Mouse (Mus musculus) stomach, embryonic 16.5 days (tissue): ENCODE results near the gene Fbxw8. TPM values are rescaled to one million over a fixed set of nuclear protein-coding genes. Genes with fewer than 3 reads are reported as not detected.
A peak's percentile ranks its signal among the peaks of the same experiment; 100 is the strongest.

Source experiments
- ATAC-seq: fragments of 200-750 bp; cut with Nextera tagmentation; 2 replicates; pipeline ENCODE4 v1.8.0; 2017; ENCODE audit warnings: moderate number of reproducible peaks, moderate TSS enrichment; ENCODE audit not compliant: insufficient read depth, low FRiP score
- H3K27ac ChIP-seq: fragments of 300-500 bp; sonication (generic); 2 replicates; pipeline ENCODE4 v1.5.1; 2014; ENCODE audit warnings: low read length
- H3K27me3 ChIP-seq: fragments of 300-500 bp; sonication (generic); 2 replicates; pipeline ENCODE4 v1.6.1; 2014; ENCODE audit warnings: low read length, control low read depth, mixed read lengths; ENCODE audit not compliant: control insufficient read depth, insufficient read depth
- H3K36me3 ChIP-seq: fragments of 300-500 bp; sonication (generic); 2 replicates; pipeline ENCODE4 v1.6.1; 2014; ENCODE audit warnings: low read length; ENCODE audit not compliant: control insufficient read depth, insufficient read depth
- H3K4me1 ChIP-seq: fragments of 300-500 bp; sonication (generic); 2 replicates; pipeline ENCODE4 v1.6.1; 2014; ENCODE audit warnings: low read length, control low read depth, mixed read lengths; ENCODE audit not compliant: control insufficient read depth, insufficient read depth
- H3K4me2 ChIP-seq: fragments of 300-500 bp; sonication (generic); 2 replicates; pipeline ENCODE4 v1.6.1; 2014; ENCODE audit warnings: low read depth, low read length, mixed read lengths
- H3K4me3 ChIP-seq: fragments of 300-500 bp; sonication (generic); replicated peaks from 2 replicates; pipeline ENCODE4 v1.5.1; 2014; ENCODE audit warnings: mild to moderate bottlenecking, low read length
- H3K9ac ChIP-seq: fragments of 300-500 bp; sonication (generic); 2 replicates; pipeline ENCODE4 v1.6.1; 2014; ENCODE audit warnings: low read length
- H3K9me3 ChIP-seq: fragments of 300-500 bp; sonication (generic); replicated peaks from 2 replicates; pipeline ENCODE4 v1.6.1; 2016; ENCODE audit warnings: low read length, control low read depth; ENCODE audit not compliant: control insufficient read depth
- WGBS: fragments of 180-500 bp; shearing (Covaris S2); extraction: QIAGEN DNeasy Blood & Tissue Kit; methylation state at CpG from one replicate; pipeline ENCODE4 v1.1.7; 2014; 5-methylcytosine and 5-hydroxymethylcytosine counted together
- polyA plus RNA-seq: library from polyadenylated mRNA; unstranded; fragments of >200 nt; fragmentation: Nextera tagmentation; extraction: Ambion mirVana; gene quantifications from 2 replicates; pipeline ENCODE4 v1.2.1, GENCODE M21; 2015

Fbxw8 gene
- polyA plus RNA-seq, 1 experiment from 2014 or later = 16.5 TPM

DNA sequence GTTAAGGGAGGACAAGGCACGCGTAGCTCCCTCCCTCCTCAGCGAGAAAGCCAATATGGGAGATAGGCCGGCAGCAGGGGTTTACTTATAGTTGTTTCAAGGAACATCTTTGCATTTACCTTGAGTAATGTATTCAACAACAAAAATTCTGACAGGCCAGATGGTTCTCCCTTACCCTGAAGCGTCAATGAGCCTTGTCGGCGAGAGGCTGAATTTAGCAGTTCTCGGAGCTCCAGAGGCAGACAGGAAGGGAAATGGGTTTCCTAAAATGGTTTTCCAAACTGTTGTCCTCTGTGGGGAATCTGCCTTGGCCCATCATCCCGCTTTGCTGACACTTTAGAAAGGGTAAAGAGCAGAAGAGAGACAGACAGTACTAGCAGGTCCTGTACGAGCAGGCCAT lies 48.6 kb downstream of the Fbxw8 start:
- Histone ChIP-seq H3K27ac (no peak overlapping the region), H3K4me3 (no peak overlapping the region), H3K4me1 (no peaks in the 10 kb centered on the region), H3K27me3 (no peaks in the 10 kb centered on the region), H3K4me2 (no peak overlapping the region), H3K36me3 (peaks cover 4% of the 10 kb centered on the region), H3K9ac (no peak overlapping the region), H3K9me3 (no peaks in the 10 kb centered on the region)
- WGBS = 94% methylated on average over 10 of the region's 10 CpGs
- ATAC-seq = no peak

DNA sequence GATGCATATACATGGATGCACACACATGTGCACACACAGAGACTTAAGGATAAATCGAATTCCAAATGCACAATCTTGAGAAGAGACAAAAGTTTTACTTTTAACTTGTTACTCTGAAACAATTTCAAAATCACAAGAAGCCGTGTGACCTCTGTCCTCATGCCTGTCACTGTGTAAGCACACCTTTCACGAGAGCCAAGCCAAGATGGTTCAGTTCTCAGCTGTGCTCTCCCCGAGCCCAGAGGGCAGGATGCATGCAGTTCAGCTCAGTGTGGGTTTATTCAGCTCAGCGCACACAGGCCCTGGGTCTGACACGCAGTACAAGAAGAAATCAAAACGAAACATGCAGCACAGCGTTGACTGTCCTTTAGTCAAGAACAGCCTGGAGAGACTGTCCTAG lies 49.7 kb downstream of the Fbxw8 start:
- Histone ChIP-seq H3K9ac (no peak overlapping the region), H3K9me3 (no peaks in the 10 kb centered on the region), H3K4me2 (no peak overlapping the region), H3K27me3 (no peaks in the 10 kb centered on the region), H3K4me3 (no peak overlapping the region), H3K27ac (no peak overlapping the region), H3K36me3 (peaks cover 4% of the 10 kb centered on the region; the same call in 1 of the 2 replicates), H3K4me1 (no peaks in the 10 kb centered on the region)
- 81% methylated on average over 8 of the region's 8 CpGs for WGBS
- ATAC-seq = no peak

GRCm38 (mm10) chr5:118099870-118100478 lies 55.3 kb downstream of the Fbxw8 start:
- Histone ChIP-seq H3K4me3 (no peak overlapping the region), H3K9ac (no peak overlapping the region), H3K9me3 (no peaks in the 10 kb centered on the region), H3K27ac (peak overlapping the region; percentile 44), H3K4me2 (no peak overlapping the region), H3K36me3 (no peaks in the 10 kb centered on the region), H3K4me1 (no peaks in the 10 kb centered on the region), H3K27me3 (no peaks in the 10 kb centered on the region)
- no peak for ATAC-seq
- 56% methylated on average over 8 of the region's 8 CpGs for WGBS

GRCm38 (mm10) chr5:118099069-118099869 lies 56.0 kb downstream of the Fbxw8 start:
- Histone ChIP-seq H3K4me3 (no peak overlapping the region), H3K27ac (peak overlapping the region; percentile 57), H3K9ac (no peak overlapping the region), H3K36me3 (no peaks in the 10 kb centered on the region), H3K4me1 (no peaks in the 10 kb centered on the region), H3K27me3 (no peaks in the 10 kb centered on the region), H3K4me2 (no peak overlapping the region), H3K9me3 (no peaks in the 10 kb centered on the region)
- peak; percentile 84 for ATAC-seq
- 55% methylated on average over 11 of the region's 11 CpGs for WGBS

DNA sequence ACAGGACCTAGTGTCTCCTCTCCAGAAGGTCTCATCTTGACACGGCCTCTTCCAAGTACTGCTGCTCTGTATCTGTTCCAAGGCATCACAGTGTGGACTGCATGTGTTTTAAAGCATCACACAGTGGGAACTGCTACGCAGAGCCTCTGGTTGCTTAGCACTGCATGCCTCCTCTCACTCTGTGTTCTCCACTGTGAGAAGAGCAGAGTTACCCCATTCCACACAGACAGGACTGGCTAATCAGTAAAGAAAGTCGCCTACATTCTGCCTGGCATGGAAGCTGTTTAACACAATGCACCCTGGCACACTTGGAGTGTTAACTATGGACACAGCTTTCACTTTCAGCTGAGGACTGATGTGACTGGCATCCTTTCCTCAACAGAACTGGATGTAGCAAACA lies 58.9 kb downstream of the Fbxw8 start:
- Histone ChIP-seq H3K36me3 (peaks cover 14% of the 10 kb centered on the region), H3K4me1 (no peaks in the 10 kb centered on the region)
- WGBS = 76% methylated on average over 3 of the region's 3 CpGs

DNA sequence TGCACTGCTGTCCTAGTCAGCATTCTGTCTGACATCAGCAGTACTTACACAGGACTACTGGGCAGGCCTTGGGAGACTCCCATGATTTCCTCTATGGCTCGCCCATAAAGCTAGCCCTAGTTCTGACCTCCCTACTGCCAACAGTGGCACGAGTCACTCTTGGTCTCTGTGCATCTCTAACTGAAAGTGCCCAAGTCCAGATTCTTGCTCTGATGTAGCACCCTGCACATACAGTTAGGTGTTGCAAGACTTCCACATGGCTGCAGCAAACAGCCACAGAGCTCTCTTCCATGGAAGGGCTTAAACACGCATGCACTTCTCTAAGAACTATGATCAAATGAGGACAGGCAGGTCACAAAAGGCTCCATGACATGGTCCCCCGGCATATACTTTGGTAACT lies 59.4 kb downstream of the Fbxw8 start:
- ATAC-seq = no peak
- no peak overlapping the region for H3K27ac ChIP-seq
- H3K9ac ChIP-seq = no peak overlapping the region
- peaks cover 19% of the 10 kb centered on the region for H3K36me3 ChIP-seq
- no peaks in the 10 kb centered on the region for H3K9me3 ChIP-seq
- no peak overlapping the region for H3K4me3 ChIP-seq
- H3K4me2 ChIP-seq = no peak overlapping the region
- H3K4me1 ChIP-seq = no peaks in the 10 kb centered on the region
- WGBS = 88% methylated on average over 4 of the region's 4 CpGs
- H3K27me3 ChIP-seq = no peaks in the 10 kb centered on the region

More for the DNA sequence above, 58.9 kb downstream of the Fbxw8 start:
- H3K4me3 ChIP-seq = no peak overlapping the region
- H3K9me3 ChIP-seq = no peaks in the 10 kb centered on the region
- no peak overlapping the region for H3K4me2 ChIP-seq
- no peak for ATAC-seq
- no peak overlapping the region for H3K9ac ChIP-seq
- no peak overlapping the region for H3K27ac ChIP-seq
- H3K27me3 ChIP-seq = no peaks in the 10 kb centered on the region

GRCm38 (mm10) chr5:118095433-118095832 lies 59.8 kb downstream of the Fbxw8 start:
- H3K36me3 ChIP-seq = peaks cover 20% of the 10 kb centered on the region
- 87% methylated on average over 11 of the region's 11 CpGs for WGBS
- H3K27me3 ChIP-seq = no peaks in the 10 kb centered on the region
- no peak overlapping the region for H3K4me3 ChIP-seq
- H3K4me2 ChIP-seq = no peak overlapping the region
- H3K9ac ChIP-seq = no peak overlapping the region
- no peaks in the 10 kb centered on the region for H3K9me3 ChIP-seq
- ATAC-seq = no peak
- no peaks in the 10 kb centered on the region for H3K4me1 ChIP-seq
- H3K27ac ChIP-seq = no peak overlapping the region

GRCm38 (mm10) chr5:118093321-118094035 lies 61.8 kb downstream of the Fbxw8 start:
- no peak for ATAC-seq
- no peak overlapping the region for H3K4me3 ChIP-seq
- no peak overlapping the region for H3K27ac ChIP-seq
- H3K4me1 ChIP-seq = no peaks in the 10 kb centered on the region
- H3K9ac ChIP-seq = no peak overlapping the region
- WGBS = 80% methylated on average over 11 of the region's 11 CpGs
- no peaks in the 10 kb centered on the region for H3K27me3 ChIP-seq
- peaks cover 20% of the 10 kb centered on the region for H3K36me3 ChIP-seq
- no peak overlapping the region for H3K4me2 ChIP-seq
- no peaks in the 10 kb centered on the region for H3K9me3 ChIP-seq

DNA sequence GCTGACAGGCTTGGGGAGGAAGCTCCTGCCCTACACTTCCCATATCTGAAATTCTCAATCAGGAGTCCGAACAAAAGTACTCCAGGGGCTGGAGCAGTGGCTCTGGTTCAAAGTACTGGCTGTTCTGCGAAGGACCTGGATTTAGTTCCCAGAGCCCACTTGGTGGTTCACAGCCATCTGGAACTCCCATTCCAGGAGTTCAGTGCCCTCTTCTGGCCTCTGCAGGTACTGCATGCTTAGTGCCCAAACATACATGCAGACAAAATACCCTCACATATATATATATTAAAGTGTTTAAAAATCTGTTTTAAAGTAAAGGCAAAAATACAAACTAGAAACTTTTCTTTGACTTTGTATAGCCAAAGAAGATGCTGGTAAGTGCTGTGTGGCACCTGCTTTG lies 64.4 kb downstream of the Fbxw8 start:
- no peak overlapping the region for H3K9ac ChIP-seq
- no peak overlapping the region for H3K4me2 ChIP-seq
- H3K4me3 ChIP-seq = no peak overlapping the region
- peaks cover 9% of the 10 kb centered on the region for H3K4me1 ChIP-seq
- H3K36me3 ChIP-seq = peaks cover 20% of the 10 kb centered on the region
- WGBS = 93% methylated on average over 2 of the region's 2 CpGs
- H3K9me3 ChIP-seq = no peaks in the 10 kb centered on the region
- H3K27ac ChIP-seq = no peak overlapping the region
- no peak for ATAC-seq
- no peaks in the 10 kb centered on the region for H3K27me3 ChIP-seq
